Mouse (Mus musculus) forelimb bud, embryonic 11.5 days (tissue): ENCODE measurements around the gene 4921517D22Rik.

Experiments
- DNase-seq: peaks from one replicate; pipeline ENCODE4 v3.0.0-alpha.2; 2012; ENCODE audit warnings: low read depth, low spot score

Gene 4921517D22Rik

DNA sequence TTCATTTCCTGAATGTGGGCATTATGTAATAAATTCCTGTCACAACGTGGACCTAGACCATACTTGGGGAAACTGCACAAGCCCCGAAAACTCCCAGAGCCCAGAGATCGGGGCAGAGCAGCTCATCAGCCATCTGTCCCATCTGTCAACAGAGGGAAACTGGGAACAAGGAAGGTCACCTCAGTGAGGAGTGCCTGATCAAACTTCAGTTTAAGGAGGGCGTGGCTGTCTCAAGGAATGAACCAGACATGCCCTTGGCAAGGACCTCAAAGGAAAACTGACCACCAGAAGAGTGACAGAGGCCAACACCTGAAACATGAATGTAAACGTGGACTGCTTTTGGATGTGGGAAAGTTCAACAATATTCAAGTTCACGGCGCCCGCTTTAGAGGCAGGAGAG is 32.5 kb downstream of the 4921517D22Rik start:
- DNase-seq = no peak

DNA sequence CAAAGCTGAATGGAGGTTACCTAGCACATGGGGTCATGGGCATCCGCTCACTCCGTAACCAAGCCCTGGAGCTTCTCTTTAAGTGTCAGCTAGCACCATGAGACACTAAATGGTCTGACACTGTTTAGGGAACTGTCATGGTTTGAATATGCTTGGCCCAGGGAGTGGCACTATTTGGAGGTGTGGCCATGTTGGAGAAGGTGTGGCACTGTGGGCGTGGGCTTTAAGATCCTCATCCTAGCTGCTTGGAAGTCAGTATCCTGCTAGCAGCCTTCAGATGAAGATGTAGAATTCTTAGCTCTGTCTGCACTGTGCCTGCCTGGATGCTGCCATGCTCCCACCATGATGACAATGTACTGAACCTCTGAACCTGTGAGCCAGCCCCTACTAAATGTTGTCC is 33.5 kb downstream of the 4921517D22Rik start:
- no peak for DNase-seq

DNA sequence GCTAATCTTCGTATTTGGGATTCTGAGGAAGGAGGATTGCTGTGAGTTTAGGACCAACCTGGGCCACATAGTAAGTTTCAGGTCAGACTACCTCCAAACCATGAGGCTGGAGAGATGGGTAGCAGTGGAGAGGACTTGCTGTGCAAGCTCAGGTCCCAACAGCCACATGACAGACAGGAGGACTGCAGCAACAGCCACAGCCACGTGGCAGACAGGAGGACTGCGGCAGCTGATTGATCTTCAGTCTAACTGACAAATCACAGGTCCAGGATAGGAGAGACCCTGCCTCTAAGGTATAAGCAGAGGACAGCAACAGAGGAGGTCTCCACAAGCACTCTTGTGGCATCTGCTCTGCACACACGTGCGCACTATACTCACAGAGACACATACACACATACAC is 36.1 kb downstream of the 4921517D22Rik start:
- DNase-seq = no peak

GRCm38 (mm10) chr13:59656975-59657388 is 36.9 kb downstream of the 4921517D22Rik start:
- no peak for DNase-seq

DNA sequence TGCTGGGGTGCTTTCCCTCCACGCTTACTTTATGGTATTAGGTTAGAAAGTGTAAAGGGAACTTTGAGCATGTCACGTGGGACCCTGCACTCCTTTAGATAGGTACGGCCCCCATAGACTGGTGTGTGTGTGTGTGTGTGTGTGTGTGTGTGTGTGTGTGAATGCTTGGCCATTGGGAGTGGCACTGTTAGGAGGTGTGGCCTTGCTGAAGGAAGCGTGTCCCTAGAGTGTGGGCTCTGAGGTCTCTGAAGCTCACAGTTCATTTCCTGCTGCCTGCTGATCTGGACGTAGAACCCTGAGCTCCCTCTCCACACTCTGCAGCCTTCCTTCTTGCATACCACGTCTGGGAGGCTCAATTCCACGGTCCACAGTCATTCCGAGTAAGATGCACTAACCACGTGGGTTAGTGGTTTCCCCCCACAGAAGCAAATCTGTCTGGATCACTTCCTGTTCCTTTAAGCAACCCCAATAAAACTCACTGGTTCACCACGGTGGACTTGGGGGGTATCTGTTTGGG is 37.5 kb downstream of the 4921517D22Rik start:
- DNase-seq = no peak

GRCm38 (mm10) chr13:59655718-59656315 is 38.1 kb downstream of the 4921517D22Rik start:
- no peak for DNase-seq

GRCm38 (mm10) chr13:59654465-59654864 is 39.4 kb downstream of the 4921517D22Rik start:
- DNase-seq = no peak

- DNase-seq = no peak
These were observed 40.8 kb downstream of the 4921517D22Rik start for GRCm38 (mm10) chr13:59653136-59653535.

DNA sequence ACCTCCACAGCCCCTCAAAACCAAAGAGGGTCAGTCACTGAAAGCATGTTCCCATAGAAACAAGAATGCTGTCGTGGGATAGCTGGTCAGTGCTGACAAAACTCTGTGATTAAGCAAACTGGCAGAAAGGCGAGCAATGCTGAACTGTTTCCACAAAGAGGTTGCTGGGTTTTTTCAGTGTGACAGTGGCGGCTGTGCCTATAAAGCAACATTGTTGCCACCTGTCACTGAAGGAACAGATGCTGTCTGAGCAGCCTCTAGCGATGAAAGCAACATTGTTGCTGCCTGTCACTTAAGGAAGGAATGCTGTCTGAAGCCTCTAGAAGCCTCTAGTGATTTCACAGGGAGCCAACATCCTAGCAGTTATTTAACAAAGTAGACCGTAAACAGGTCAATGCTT is 41.3 kb downstream of the 4921517D22Rik start:
- DNase-seq = no peak

- DNase-seq = no peak
These were observed 44.1 kb downstream of the 4921517D22Rik start for GRCm38 (mm10) chr13:59649781-59650180.

GRCm38 (mm10) chr13:59648598-59648997 is 45.3 kb downstream of the 4921517D22Rik start:
- no peak for DNase-seq

DNA sequence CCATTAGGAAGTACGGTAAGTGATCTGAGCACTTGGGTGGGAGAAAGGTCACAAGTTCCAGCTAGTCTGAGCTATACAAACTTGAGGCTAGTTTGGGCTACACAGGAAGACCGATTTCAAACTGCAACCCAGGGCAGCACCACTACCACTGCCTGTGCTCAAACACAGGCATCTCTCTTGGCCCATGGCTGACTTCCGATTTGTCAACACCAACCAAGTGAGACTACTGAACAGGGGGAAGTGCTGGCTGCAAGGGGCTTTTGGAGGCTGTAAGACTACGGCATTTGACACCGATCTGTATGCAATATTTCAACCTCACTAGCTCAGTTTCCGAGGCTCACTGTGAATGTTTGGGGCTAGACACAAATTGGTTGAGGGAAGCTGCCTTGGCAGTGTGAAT is 46.4 kb downstream of the 4921517D22Rik start:
- no peak for DNase-seq

DNA sequence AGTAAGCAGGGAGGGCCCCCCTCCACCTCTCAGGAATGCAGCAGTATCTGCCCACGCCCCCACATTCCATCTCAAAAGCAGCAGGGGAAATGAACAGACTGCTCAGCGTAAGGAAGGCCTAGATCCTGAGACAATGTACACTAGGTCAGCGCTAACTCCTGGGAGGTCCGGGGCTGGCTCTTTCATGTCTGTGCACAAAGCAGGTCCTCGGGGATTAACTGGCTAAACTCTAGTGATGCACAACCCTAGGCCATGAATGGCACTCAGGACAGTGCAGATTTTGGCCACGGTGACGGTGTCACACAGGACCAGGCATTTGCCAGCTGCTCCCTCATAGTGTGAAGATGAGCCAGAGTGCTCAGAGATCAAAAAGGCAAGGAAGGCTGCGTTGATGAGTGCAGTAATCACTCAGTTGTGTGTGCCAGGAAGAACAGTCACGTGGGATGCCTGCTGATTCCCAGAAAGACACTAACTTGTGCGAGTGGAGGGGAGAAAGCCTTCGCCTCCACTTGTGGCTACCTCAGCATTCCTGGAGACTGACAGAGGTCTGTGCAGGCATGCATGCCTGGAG is 47.1 kb downstream of the 4921517D22Rik start:
- no peak for DNase-seq

DNA sequence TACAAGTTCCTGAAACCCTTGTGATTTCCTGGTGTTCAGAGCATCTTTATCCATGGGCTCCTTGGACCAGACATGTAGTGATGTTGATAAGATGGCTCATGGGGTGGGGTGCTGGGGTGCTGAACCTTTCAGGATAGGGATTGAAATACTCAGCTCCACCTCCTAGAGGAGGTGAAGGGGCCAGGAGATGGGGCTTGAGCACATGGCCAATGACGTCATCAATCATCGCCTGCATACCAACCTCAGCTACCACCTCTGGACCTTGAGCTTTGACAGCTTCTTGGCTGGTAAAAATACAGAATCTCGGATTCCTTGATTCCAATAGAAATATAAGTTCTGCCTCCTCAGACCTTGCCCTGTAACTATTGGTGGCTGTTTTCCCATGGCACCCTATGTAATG is 48.4 kb downstream of the 4921517D22Rik start:
- DNase-seq = no peak

DNA sequence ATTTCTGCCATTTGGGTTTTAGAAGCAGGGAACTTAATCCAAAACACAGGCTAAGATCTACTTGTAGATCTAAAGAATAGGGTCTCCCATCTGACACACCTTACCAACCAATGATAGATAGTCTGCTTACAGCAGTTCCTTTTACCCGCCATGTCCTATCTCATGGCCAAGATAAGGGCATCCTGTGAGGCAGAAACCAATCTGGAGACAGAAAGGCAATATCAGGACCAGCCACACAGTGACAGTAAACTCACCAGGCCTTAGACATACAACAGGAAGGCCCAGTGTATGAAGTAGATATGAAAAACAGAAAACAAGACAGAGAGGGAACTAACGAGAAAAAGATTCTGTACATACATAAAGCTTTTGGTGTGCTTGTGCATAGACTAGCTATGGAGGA is 51.1 kb downstream of the 4921517D22Rik start:
- no peak for DNase-seq

DNA sequence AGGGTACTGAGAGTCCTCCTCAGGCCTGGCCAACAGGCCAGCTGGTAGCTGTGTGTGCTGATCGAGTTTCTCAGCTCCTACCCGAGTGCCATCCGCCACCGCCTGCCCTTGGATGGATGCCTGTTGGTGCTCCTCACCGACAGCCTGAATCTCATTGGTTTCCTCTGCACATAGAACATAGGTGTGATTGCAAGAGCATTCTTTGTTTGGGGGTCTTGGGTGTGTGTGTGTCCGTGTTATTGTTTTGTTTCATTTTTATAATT is 53.8 kb downstream of the 4921517D22Rik start:
- no peak for DNase-seq

- DNase-seq = no peak
These were observed 54.3 kb downstream of the 4921517D22Rik start for GRCm38 (mm10) chr13:59639368-59640177.

GRCm38 (mm10) chr13:59637800-59638199 is 56.1 kb downstream of the 4921517D22Rik start:
- no peak for DNase-seq
